Mouse (Mus musculus) liver, postnatal 0 days (tissue): ENCODE measurements at regions not wholly inside any gene's neighbourhood (a gene's known extent, or its start where the extent isn't known, plus 50 kb on each side); places are given as distances from the start of the nearest gene placed in this dataset.

Experiments
- CTCF ChIP-seq: sonication (generic); IDR thresholded peaks from 2 replicates; pipeline ENCODE4 v1.5.1; 2016; ENCODE audit warnings: antibody characterized with exemption, low read depth
- EP300 ChIP-seq: IDR thresholded peaks from 2 replicates; pipeline ENCODE4 v1.6.1; 2016; ENCODE audit warnings: antibody characterized with exemption, low read depth, mild to moderate bottlenecking

DNA sequence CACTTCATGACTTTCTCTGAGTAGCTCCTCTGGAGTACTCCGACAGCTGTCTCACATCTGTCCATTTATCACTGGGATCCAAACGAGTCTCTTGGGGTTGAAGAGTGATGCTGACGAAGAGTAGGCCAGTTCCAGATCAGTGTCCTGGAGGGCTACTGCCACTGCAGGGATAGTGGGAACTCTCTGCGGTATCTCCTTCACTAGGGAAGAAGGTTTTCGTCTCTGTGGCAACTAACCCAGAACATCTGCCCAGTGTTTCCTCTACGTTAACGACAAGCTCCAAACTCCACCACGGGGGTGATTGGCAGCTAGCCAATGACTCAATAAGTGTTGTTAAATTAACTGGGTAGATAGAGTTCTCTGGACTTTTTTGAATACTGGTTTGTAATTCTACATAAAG lies 256.4 kb upstream of the Rgma start:
- TF ChIP-seq CTCF, result no peak
- no peak for TF ChIP-seq EP300
